Mouse (Mus musculus): ENCODE results near the gene Pcdh18.

- TF ChIP-seq EP300 (IDR thresholded peaks at IDR 0.05; ENCODE audit: insufficient read depth, low read depth, low read length), result no peak
- no peak for TF ChIP-seq CTCF (IDR thresholded peaks at IDR 0.05; ENCODE audit: low read depth, low read length)
- no peak for TF ChIP-seq POLR2A (IDR thresholded peaks at IDR 0.05; ENCODE audit: insufficient read depth, low read length)
Measured at GRCm38 (mm10) chr3:49787719-49788118, 30.6 kb upstream of the Pcdh18 start.
